Mouse (Mus musculus) hindbrain, embryonic 12.5 days (tissue): ENCODE measurements at regions not wholly inside any gene's neighbourhood (a gene's known extent, or its start where the extent isn't known, plus 50 kb on each side); places are given as distances from the start of the nearest gene placed in this dataset.

ENCODE experiments used
- ATAC-seq: fragments of 200-750 bp; cut with Nextera tagmentation; 2 replicates; pipeline ENCODE4 v1.8.0; 2017; ENCODE audit warnings: moderate TSS enrichment; ENCODE audit not compliant: low FRiP score
- H3K27ac ChIP-seq: fragments of 300-500 bp; sonication (generic); 2 replicates; pipeline ENCODE4 v1.5.1; 2016; ENCODE audit warnings: mild to moderate bottlenecking
- H3K27me3 ChIP-seq: fragments of 300-500 bp; sonication (generic); 2 replicates; pipeline ENCODE4 v1.6.1; 2016; ENCODE audit warnings: mild to moderate bottlenecking
- H3K36me3 ChIP-seq: fragments of 300-500 bp; sonication (generic); 2 replicates; pipeline ENCODE4 v1.6.1; 2016; ENCODE audit warnings: mild to moderate bottlenecking
- H3K4me1 ChIP-seq: fragments of 300-500 bp; sonication (generic); 2 replicates; pipeline ENCODE4 v1.6.1; 2016
- H3K4me2 ChIP-seq: fragments of 300-500 bp; sonication (generic); replicated peaks from 2 replicates; pipeline ENCODE4 v1.6.1; 2016; ENCODE audit warnings: mild to moderate bottlenecking
- H3K4me3 ChIP-seq: fragments of 300-500 bp; sonication (generic); 2 replicates; pipeline ENCODE4 v1.5.1; 2016; ENCODE audit warnings: mild to moderate bottlenecking
- H3K9ac ChIP-seq: fragments of 300-500 bp; sonication (generic); 2 replicates; pipeline ENCODE4 v1.6.1; 2016; ENCODE audit warnings: mild to moderate bottlenecking, moderate library complexity
- H3K9me3 ChIP-seq: fragments of 300-500 bp; sonication (generic); replicated peaks from 2 replicates; pipeline ENCODE4 v1.6.1; 2016; ENCODE audit warnings: mild to moderate bottlenecking
- WGBS: fragments of 180-500 bp; shearing (Covaris S2); methylation state at CpG from one replicate; pipeline ENCODE4 v1.1.7; 2016; 5-methylcytosine and 5-hydroxymethylcytosine counted together

DNA sequence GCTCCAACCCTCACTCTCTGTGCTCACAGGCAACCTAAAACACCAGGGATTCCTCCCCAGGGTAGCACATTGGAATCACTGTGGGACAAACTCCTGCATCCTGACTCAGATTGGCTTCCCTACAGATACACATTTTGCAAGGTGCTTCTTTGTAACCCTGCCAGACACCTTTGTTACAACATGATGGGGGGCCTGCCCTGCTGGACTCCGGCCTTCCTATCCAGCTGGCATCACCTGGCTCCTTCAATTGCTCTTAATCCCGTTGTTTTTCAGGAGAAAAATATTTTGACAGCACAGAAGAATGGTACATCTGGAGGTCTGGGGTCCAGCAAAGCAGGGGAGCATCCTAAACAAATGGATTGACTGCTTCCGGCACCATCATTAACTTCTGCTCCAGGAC, 242.8 kb downstream of the Snx10 start:
- H3K4me1 ChIP-seq, result peaks cover 19% of the 10 kb centered on the region
- peaks cover 6% of the 10 kb centered on the region; the same call in 1 of the 2 replicates for H3K27me3 ChIP-seq
- H3K4me2 ChIP-seq, result no peak overlapping the region
- no peaks in the 10 kb centered on the region for H3K36me3 ChIP-seq
- no peaks in the 10 kb centered on the region for H3K9me3 ChIP-seq
- H3K9ac ChIP-seq, result no peak overlapping the region
- 21% methylated on average over 3 of the region's 3 CpGs for WGBS
- H3K4me3 ChIP-seq, result no peak overlapping the region
- H3K27ac ChIP-seq, result peak overlapping the region; percentile 64; the same call in 1 of the 2 replicates
- no peak for ATAC-seq

DNA sequence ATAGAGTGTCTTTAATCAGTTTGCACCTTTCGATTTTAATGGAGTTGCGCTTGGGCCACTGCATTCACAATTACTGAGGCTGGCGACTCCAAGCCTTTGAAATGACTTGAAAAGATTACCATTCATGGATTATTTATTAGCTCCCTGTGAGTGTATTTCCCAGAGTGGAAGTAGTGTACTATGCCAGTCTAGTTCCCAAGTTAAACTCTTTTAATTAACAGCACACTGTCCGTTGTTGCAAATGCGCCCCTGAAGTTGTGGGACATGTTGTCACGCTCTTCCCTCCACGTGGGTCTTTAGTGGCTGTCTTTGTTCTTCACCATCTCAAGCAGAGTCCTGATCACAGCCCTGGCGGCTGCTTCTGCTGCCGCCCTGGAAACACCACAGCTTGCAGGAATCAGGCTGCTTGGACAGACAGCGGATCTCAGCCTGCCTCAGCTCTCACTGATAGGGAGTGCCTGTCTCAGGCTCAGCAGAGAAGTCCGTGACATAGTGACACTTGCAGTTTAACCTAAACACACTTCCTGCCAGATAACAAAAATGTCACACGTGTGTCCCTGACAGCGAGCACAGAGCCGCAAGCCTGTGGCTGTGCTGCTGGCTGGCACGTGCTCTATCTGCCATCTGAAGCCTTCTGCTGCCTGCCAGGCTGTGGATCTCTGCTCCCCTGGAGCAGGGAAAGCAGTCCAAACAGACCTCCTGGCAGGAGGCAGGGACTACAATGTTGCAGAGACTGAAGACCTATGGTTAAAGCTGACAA, 244.1 kb downstream of the Snx10 start:
- Histone ChIP-seq H3K4me3 (peak overlapping the region; percentile 9; the same call in 1 of the 2 replicates), H3K9me3 (no peaks in the 10 kb centered on the region), H3K27ac (peak overlapping the region; percentile 79), H3K4me1 (peaks cover 19% of the 10 kb centered on the region), H3K4me2 (peak overlapping the region; percentile 39), H3K36me3 (no peaks in the 10 kb centered on the region), H3K9ac (0 out of 2 replicates have a peak overlapping the region, but pooled peaks have one; percentile 28), H3K27me3 (peaks cover 6% of the 10 kb centered on the region; the same call in 1 of the 2 replicates)
- 3% methylated on average over 15 of the region's 15 CpGs for WGBS
- ATAC-seq, result peak; percentile 82

DNA sequence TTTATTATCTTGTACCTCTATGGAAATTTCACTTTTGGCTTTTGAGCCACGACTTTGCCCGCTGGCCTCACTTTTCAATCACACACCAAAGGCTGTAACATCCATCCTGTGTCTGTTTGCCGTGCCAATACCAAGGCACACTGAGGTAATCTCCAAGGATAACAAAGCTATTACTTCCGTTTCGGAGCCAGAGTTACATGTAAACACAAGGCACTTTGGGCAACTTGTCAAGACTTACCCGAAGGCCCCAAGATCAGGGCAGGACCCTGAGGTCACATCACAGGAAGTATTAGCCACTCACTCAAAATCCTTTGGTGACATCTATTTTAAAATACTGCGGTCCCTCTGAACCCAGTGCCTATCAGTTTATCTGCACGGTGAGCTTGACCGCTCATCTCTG, 241.3 kb downstream of the Skap2 start:
- Histone ChIP-seq H3K9ac (no peak overlapping the region), H3K27me3 (0 out of 2 replicates have a peak, but pooled peaks cover 2% of the 10 kb centered on the region), H3K9me3 (no peaks in the 10 kb centered on the region), H3K4me1 (peaks cover 19% of the 10 kb centered on the region), H3K4me2 (no peak overlapping the region), H3K36me3 (no peaks in the 10 kb centered on the region), H3K4me3 (no peak overlapping the region), H3K27ac (no peak overlapping the region)
- WGBS, result 78% methylated on average over 9 of the region's 9 CpGs
- ATAC-seq, result no peak

DNA sequence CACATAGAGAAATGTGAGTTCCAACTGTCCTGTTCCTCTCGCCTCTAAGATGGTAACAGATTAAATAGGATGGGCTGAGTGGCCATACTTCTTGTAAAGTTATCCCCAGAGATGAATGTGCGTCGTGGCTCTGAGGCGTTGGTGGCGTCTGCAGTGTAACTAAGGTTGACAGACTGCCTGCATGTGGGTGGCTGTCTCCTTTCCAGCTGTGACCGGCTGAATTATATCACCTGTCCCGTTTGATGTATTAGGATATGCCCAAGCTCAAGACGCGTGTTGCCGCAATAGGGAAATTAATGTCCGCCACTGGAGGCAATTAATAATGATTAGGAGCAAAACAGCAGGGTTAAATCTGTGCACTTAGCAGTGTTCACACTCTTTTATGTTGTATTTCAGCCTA, 240.9 kb downstream of the Skap2 start:
- H3K27ac ChIP-seq, result no peak overlapping the region
- no peaks in the 10 kb centered on the region for H3K36me3 ChIP-seq
- no peak overlapping the region for H3K4me3 ChIP-seq
- ATAC-seq, result no peak
- H3K9ac ChIP-seq, result no peak overlapping the region
- no peak overlapping the region for H3K4me2 ChIP-seq
- H3K4me1 ChIP-seq, result peaks cover 16% of the 10 kb centered on the region
- H3K9me3 ChIP-seq, result no peaks in the 10 kb centered on the region
- WGBS, result 58% methylated on average over 11 of the region's 11 CpGs
- H3K27me3 ChIP-seq, result 0 out of 2 replicates have a peak, but pooled peaks cover under 1% of the 10 kb centered on the region

DNA sequence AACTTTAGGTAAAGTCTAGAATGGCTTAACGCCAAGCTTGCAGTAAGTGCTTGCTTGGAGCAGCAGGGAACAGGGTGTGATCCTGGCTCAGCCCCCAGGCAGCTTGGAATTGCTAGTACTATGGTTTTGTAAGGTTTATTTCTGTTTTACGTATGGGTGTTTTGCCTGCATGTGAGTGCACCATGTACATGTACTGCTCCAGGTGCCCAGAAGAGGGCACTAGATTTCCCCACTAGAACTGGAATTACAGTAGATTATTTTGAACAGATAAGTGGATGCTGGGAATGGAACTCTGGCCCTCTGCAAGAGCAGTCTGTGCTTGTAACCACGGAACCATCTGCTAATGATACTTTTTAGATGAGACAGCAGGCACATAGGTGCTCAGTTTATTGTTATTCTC, 237.6 kb downstream of the Skap2 start:
- Histone ChIP-seq H3K27ac (no peak overlapping the region), H3K9ac (no peak overlapping the region), H3K27me3 (no peaks in the 10 kb centered on the region), H3K4me1 (no peaks in the 10 kb centered on the region), H3K4me2 (no peak overlapping the region), H3K36me3 (no peaks in the 10 kb centered on the region), H3K9me3 (no peaks in the 10 kb centered on the region), H3K4me3 (no peak overlapping the region)
- ATAC-seq, result no peak
- WGBS, result 82% methylated on average over 3 of the region's 3 CpGs

DNA sequence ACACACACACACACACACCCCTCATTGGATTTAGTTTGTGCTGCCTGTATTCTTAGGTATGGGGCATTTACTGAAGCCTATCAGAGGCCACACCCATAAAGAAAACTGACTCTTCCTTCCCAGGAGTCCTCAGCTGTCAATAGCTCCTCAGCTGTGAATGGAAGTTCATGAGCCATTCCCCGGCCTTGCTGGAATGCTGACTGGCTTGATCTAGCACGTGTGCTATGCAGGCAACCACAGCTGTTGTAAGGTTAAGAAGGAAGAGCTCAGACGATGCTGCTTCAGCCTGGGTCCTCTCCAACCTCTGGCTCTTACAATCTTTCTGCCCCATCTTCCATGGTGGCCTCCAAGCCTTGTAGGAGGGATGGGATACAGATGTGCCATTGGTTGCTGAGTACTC, 226.7 kb downstream of the Skap2 start:
- Histone ChIP-seq H3K9me3 (no peaks in the 10 kb centered on the region), H3K27ac (no peak overlapping the region), H3K36me3 (no peaks in the 10 kb centered on the region), H3K4me2 (no peak overlapping the region), H3K9ac (no peak overlapping the region), H3K4me1 (no peaks in the 10 kb centered on the region), H3K4me3 (no peak overlapping the region), H3K27me3 (no peaks in the 10 kb centered on the region)
- ATAC-seq, result no peak
- 52% methylated on average over 3 of the region's 3 CpGs for WGBS

DNA sequence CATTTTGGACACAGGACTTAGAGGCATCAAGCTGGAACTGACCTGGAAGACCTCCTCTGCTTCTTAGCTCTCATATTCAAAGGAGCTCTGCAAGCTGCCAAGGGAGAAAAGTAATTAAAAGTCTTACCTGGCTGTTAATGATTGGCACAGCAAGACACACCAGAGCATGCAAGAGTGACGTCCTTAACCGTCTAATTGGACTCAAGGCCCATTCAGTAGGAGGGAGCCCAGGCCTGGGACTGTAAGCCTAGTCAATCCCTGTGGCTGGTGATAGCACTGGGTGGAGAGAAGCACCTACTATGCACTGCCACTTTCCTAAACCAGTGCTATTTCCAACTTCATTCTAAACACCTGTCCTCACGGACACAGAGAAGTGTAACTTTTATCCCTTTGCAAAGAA, 225.5 kb downstream of the Skap2 start:
- no peak overlapping the region for H3K27ac ChIP-seq
- no peak overlapping the region for H3K4me2 ChIP-seq
- H3K36me3 ChIP-seq, result no peaks in the 10 kb centered on the region
- no peaks in the 10 kb centered on the region for H3K27me3 ChIP-seq
- H3K9ac ChIP-seq, result no peak overlapping the region
- WGBS, result 76% methylated on average over 3 of the region's 3 CpGs
- H3K4me1 ChIP-seq, result no peaks in the 10 kb centered on the region
- H3K9me3 ChIP-seq, result no peaks in the 10 kb centered on the region
- H3K4me3 ChIP-seq, result no peak overlapping the region
- ATAC-seq, result no peak

DNA sequence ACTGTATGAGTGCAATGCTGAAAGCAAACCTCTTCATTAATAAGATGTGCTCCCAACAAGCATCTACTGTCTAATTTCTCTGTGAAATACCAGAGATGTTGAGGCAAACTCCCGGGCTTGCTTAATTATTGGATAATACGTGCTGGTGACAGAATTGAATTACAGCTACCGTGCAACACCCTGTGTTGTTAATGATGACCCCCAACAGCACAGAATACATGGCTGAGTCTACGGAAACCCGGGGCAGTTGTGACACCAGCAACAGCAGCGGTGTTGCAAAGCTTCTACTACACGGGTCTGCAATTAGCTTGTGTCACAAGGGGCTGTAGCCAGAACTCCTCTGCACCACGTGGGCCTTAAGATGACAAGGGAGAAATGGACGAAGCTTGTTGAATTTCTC, 224.2 kb downstream of the Skap2 start:
- ATAC-seq, result no peak
- 83% methylated on average over 9 of the region's 9 CpGs for WGBS
- Histone ChIP-seq H3K36me3 (no peaks in the 10 kb centered on the region), H3K4me2 (no peak overlapping the region), H3K4me3 (no peak overlapping the region), H3K9me3 (no peaks in the 10 kb centered on the region), H3K4me1 (no peaks in the 10 kb centered on the region), H3K27ac (no peak overlapping the region), H3K9ac (no peak overlapping the region), H3K27me3 (no peaks in the 10 kb centered on the region)

DNA sequence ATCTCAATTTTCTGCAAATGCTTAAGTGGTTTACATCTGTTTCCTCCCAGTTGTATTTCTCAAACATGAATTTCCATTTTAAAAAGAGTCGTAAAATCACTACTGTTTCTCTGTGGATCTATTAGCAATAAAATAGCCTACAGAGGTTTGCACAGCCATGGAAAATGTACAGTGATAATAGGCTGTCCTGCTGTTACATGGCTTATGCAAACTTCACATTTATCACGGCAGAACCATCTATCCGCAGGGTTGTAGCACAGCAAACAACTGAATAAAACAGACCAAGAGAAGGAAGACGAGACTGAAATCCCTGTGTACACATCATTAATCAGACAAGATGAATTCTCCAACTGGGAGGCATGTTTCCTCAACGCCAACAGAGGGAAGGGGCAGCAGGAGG, 222.1 kb downstream of the Skap2 start:
- Histone ChIP-seq H3K27me3 (no peaks in the 10 kb centered on the region), H3K36me3 (no peaks in the 10 kb centered on the region), H3K4me3 (no peak overlapping the region), H3K4me1 (no peaks in the 10 kb centered on the region), H3K4me2 (no peak overlapping the region), H3K9ac (no peak overlapping the region), H3K27ac (peak overlapping the region; percentile 52; the same call in 1 of the 2 replicates), H3K9me3 (no peaks in the 10 kb centered on the region)
- ATAC-seq, result no peak
- WGBS, result 69% methylated on average over 5 of the region's 5 CpGs

DNA sequence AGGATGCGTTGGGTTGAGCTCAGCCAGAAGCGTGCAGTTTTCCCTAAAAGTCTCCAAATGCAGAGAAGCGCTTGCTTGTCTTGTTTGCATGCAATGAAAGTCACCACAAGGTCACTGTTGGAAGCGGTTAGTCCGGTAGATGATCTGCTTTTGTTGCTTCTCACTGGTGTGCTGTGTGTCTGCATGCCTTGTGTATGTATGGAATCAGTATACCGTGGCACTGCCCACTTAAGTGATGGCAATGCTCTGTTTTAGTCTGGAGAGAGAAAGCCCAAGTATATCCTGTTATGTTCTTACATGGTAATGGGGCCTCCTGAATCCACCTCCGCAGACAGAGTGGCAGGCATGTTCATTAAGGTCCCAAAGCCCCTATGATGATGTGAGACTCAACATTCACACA, 221.7 kb downstream of the Skap2 start:
- H3K27me3 ChIP-seq, result no peaks in the 10 kb centered on the region
- H3K9ac ChIP-seq, result no peak overlapping the region
- no peaks in the 10 kb centered on the region for H3K36me3 ChIP-seq
- no peaks in the 10 kb centered on the region for H3K9me3 ChIP-seq
- WGBS, result 87% methylated on average over 7 of the region's 7 CpGs
- no peak overlapping the region for H3K4me3 ChIP-seq
- ATAC-seq, result no peak
- no peak overlapping the region for H3K4me2 ChIP-seq
- H3K4me1 ChIP-seq, result no peaks in the 10 kb centered on the region
- H3K27ac ChIP-seq, result 0 out of 2 replicates have a peak overlapping the region, but pooled peaks have one; percentile 52

DNA sequence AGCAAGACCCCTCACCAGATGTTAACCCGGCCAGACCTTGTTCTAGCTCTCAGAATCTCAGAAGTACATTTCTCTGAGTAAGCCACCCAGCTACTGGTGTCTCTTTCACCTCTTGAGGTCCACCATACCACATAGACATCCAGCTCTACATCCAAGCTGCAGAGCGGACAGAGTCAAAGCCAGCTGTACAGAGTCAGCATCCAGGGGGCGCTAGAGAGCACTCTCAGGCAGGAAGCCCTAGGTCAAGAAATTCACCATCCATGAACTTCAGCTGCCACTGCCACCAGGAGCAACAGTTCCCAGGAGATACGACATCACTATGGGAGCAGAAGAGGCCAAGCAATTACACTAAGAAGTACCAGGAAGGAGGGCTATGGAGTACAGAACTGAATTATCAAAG, 217.0 kb downstream of the Skap2 start:
- ATAC-seq, result no peak
- Histone ChIP-seq H3K4me1 (no peaks in the 10 kb centered on the region), H3K36me3 (no peaks in the 10 kb centered on the region), H3K9me3 (no peaks in the 10 kb centered on the region), H3K9ac (no peak overlapping the region), H3K27me3 (no peaks in the 10 kb centered on the region), H3K27ac (no peak overlapping the region), H3K4me2 (no peak overlapping the region), H3K4me3 (no peak overlapping the region)
- 53% methylated on average over 4 of the region's 4 CpGs for WGBS

DNA sequence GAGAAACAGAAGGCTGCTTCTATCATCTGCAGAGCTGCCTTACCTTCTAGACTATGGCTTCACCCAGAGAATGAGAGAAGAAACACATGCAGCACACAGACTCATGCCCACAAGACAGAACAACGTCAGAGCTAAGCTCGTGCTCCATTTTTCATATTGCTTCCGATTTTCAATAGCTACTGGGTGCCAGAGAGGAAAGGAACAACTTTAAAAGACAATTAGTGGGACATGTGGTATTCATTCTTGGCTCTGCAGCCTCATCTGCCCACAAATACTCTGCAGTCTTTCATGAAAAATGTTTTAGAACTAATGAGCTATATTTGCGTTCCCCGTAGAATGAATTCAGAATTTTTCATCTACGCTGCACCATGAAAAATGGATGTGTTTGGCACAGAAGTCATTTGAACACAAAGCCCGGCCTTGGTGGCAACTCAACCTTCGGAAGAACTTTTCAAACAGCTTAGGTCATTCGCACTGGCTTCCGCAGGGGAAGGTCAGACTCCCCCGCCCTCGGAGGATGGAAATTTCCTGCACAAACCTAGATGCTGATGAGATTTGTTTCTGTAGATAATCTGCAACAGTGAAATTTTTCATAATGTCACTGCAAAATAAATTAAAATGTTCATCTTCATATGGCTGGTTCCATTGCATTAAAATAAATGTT, 213.6 kb downstream of the Skap2 start:
- WGBS, result 85% methylated on average over 12 of the region's 12 CpGs
- no peak overlapping the region for H3K9ac ChIP-seq
- no peak for ATAC-seq
- H3K4me2 ChIP-seq, result no peak overlapping the region
- H3K4me1 ChIP-seq, result no peaks in the 10 kb centered on the region
- H3K9me3 ChIP-seq, result no peaks in the 10 kb centered on the region
- no peaks in the 10 kb centered on the region for H3K27me3 ChIP-seq
- no peak overlapping the region for H3K27ac ChIP-seq
- no peak overlapping the region for H3K4me3 ChIP-seq
- H3K36me3 ChIP-seq, result no peaks in the 10 kb centered on the region

DNA sequence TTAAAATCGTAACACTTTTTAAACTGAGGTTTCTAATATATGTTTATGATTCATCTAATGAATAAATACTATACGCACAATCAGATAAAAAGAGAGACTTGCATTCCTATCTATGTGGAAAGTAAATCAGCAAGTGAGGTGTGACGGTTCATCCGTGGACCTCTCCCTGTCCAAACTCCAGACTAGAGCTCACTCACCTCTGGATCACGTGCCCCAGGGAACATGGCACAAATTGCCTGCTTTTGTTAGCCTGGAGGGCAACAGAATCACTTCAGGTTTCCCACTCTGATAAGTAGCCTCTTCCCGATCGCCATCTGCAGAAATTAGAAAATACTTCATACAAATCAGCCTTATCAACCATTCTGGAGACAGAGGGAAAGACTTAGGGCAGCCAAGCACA, 206.7 kb downstream of the Skap2 start:
- no peak overlapping the region for H3K4me3 ChIP-seq
- 79% methylated on average over 7 of the region's 7 CpGs for WGBS
- no peak overlapping the region for H3K9ac ChIP-seq

More for the DNA sequence above, 206.7 kb downstream of the Skap2 start:
- Histone ChIP-seq H3K36me3 (no peaks in the 10 kb centered on the region), H3K27me3 (no peaks in the 10 kb centered on the region), H3K4me1 (no peaks in the 10 kb centered on the region), H3K4me2 (no peak overlapping the region), H3K9me3 (no peaks in the 10 kb centered on the region), H3K27ac (no peak overlapping the region)
- ATAC-seq, result no peak
